Mouse (Mus musculus): ENCODE data around the gene M6pr.
A peak's percentile ranks its signal among the peaks of the same experiment; 100 is the strongest.

The M6pr gene

DNA sequence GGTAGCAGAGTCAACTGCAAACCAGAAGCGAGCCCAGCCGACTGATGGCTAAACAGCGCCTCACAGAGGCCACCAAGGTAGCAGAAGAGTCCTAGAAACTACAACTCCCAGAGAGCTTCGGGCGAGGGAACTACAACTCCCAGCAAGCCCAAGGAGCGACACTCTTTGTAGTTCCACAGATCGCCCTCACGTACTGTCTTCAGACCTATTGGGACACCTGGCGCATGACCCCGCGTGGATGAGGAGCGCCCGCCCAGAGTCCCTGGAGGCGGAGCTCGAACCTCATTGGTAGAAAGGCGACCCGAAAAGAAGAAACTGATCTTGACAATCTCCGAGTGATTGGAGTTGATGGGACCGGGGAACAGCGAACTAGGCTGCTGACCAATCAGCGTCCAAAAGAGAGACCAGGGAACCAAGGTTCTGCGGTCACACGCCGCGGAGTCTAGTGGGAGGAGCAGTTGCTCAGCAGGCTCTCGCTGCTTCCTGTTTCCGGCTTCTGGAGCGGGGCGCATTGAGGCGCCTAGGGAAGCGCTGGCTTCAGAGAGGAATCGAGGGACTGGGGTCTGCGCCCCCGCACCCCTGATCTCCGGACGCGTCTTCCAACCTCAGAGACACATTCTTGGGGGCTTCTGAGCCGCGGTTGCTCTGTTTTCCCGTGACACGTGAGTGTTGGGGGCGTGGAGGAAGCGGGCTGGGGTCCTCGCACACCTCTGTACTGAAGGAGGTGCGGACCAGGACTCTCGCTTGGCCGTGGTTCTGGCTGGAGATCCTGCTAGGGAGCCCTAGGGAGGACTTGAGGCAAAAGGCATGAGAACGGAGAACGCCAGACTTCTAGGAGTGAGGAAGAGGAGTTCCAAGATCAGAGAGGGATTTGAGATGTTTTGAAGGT, at the start of gene M6pr:
TSS of gene M6pr (plus strand) at position 216 of the 889 bp plus-strand sequence.
- DNase-seq (ENCODE audit: low spot score in 2 of 2): peak; percentile 99

DNA sequence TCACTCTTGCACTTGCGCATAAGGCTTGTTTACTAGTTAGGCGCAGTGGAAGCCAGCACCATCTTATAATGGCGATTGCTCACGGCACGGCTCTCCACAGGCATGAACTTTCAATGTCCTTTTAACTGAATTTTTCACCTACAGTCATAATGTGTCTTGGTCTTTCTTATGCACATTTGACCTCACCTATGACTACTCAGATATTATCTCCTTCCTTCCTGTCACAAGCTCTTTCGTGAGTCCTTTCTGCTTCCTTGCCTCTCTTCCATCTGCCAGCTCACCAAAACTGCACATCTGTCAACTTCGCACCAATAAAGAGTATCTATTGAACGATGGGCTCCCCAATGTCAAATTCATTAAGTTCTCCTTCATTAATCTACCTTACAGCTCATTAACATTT, 46.0 kb upstream of the M6pr start:
- DNase-seq (ENCODE audit: low spot score in 2 of 2): no peak

DNA sequence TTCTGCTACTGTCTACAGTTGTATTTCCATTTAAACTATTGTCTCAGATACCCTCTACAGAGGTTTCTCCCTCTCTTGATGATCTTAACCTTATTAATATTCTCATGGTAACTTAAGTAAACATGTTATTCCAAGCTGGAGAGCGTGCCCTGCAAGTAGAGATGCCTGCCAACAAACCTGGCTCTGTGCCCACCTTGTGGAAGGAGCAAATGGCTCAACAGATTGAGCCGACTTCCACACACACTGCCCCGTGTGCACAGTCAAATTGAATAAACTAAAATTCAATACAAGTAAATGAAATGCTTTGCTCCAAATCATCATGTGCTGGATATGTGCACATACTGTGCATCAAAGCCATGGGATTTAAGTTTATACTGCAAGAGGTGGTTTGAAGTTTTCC, 40.0 kb upstream of the M6pr start:
- DNase-seq (ENCODE audit: low spot score in 2 of 2): peak in 1 of 2 experiments; percentile 14

DNA sequence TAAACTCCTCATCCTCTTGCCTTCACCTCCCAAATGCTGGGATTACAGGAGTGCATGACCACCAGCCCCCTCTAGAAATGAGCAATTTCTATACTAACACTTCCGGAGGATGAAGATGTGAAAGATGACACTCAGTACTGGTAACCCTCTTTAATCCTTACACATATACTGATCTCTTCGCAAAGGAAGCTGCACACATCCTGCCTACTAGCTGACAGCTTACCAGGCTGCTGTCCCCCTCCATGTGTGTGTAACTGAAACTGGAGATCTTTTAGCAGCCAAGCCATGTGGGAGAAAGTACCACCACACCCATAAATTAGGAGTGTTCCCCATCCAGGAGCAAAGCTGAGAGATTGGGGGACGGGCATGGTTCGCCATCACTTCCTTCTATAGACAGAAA, 39.4 kb upstream of the M6pr start:
- DNase-seq (ENCODE audit: low spot score in 2 of 2): no peak

DNA sequence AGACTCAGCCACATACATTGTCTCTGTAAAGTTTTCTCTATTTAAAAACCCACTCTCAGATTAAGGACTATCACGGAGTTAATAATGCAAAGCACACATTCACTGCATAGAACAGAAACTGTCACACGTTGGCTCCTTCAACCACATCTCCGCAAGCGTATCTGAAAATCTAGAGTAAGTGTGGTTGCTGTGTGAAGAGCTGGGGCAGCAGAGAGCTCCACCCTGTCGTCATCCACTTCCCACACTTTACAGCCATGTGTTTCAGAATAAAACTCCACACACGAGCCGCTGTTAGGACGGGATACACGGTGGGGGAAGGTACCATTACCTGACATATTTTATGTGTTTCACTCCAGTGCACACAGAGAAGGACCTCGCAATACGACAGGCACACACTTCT, 38.4 kb upstream of the M6pr start:
- no peak for DNase-seq (ENCODE audit: low spot score in 2 of 2)

DNA sequence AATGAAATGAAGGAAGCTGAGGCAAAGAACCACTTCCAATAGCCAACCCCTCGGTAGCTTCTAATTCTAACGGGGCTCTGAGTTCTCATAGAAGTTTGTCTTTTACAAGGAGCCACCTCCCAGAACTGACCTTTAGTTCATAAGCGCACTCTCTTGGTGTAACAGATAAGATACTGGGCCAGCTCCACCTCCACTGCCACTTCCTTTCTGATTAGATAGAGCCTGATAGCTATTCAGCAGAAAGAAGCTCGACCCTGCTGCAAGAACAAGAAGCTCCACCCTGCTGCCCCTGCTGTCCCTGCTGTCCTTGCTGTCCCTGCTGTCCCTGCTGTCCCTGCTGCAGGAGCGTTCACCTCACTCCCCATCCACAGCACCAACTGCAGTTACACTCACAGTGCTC, 34.0 kb upstream of the M6pr start:
- DNase-seq (ENCODE audit: low spot score in 2 of 2): no peak

DNA sequence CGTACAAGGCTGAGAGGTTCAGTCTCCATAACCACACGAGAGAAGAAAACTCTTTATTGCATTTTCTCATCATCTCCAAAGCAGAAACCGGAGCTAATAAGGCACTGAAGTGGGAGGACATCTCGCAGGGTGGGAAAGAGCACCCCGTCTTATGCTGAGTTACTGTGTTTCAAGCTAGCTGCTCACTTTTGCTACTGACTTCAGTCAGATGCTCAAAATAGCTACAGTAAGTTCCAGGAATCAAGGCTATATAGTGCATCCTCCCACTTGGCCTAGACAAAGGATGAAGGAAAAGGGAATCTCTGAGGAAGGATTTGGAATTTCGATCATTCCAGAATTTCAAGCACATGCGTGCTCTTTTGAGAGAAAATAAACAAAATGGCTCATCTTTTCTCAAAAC, 32.0 kb upstream of the M6pr start:
- DNase-seq (ENCODE audit: low spot score in 2 of 2): no peak

DNA sequence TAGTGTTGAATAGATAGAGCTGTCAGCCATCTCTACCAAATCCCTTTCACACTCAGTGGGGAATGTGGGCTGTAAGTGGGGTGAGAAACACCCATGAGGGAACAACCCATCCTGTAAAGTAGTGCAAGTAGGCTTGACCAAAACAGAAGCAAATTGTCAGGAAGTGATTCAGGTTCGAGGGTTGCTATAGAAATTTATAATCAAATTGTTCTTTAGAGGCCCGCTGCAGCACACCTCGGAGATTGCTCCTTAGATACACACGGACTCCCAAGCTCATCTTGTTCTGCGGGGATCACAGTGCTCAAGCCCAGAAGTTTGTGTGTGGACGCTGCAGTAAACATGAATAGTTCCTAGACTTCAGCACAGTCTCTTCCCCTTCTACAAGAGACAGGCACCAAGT, 25.7 kb upstream of the M6pr start, which contains the start of gene Klrg1:
TSS of gene Klrg1 (minus strand) at position 101 of the 400 bp plus-strand sequence.
- DNase-seq (ENCODE audit: low spot score in 2 of 2): no peak

DNA sequence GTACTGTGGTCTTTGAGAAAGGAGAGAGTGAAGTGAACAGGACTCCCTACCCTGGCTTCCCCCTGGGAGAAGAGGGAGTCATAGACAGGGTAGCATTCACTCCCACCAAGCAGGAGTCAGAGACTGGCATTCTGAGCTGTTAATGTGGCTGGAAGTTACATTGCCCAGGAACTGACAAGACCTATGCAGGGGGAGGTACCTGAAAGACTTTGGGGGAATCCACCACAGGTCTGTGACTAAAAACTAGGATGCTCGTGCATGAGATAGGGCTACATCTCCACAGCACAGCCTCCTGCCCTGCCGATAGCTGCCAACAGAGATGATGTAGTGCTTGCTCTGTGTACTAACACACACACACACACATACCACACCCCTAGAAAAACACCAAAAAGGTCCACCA, 25.1 kb upstream of the M6pr start:
- DNase-seq (ENCODE audit: low spot score in 2 of 2): no peak

DNA sequence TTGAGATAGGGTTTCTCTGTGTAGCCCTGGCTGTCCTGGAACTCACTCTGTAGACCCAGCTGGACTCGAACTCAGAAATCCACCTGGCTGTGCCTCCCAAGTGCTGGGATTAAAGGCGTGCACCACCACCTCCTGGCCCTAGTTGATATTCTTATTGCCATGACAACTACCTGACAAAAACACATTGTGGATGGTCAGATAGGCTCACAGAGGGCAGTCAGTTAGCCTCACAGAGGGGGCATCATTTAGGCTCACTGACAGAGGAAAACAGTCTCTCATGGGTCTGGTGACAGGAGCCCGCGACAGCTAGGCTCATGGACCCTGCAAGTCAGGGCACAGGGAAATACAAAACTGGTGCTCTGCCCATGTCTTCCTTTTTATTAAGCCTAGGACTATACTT, 24.2 kb upstream of the M6pr start:
- no peak for DNase-seq (ENCODE audit: low spot score in 2 of 2)

DNA sequence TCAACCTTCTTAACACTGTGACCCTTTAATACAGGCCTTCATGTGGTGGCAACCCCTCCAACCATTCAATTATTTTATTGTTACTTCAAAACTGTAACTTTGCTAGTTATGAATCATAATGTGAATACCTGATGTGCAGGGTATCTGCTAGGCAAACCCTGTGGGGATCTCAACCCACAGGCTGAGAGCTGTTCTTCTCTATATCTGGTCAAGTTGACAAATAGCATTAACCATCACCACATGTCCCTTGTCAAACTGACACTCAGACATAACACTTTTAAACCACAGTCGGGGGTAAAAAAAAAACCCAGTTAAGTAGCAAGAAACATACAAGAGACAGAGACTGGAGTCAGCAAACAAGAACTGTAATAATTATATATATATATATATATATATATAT, 23.7 kb upstream of the M6pr start:
- DNase-seq (ENCODE audit: low spot score in 2 of 2): no peak

DNA sequence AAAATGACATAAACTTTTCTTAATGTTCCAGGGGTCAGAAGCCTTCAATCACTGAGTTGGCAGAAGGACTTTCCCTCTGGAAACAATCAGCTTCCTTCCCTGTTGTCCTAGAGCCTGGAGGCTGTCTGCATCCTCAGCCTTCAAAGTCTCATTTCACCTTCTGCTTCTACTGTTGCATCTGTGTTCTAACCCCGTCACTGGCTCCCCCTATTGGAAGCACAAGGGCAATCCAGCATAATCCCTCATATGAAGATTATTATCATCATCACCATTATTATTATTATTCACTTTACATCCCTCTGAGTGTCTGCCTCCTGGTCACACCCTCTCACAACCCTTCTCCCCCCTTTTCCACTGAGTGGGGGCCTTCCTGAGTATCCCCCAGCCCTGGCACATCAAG, 20.3 kb upstream of the M6pr start:
- DNase-seq (ENCODE audit: low spot score in 2 of 2): no peak

DNA sequence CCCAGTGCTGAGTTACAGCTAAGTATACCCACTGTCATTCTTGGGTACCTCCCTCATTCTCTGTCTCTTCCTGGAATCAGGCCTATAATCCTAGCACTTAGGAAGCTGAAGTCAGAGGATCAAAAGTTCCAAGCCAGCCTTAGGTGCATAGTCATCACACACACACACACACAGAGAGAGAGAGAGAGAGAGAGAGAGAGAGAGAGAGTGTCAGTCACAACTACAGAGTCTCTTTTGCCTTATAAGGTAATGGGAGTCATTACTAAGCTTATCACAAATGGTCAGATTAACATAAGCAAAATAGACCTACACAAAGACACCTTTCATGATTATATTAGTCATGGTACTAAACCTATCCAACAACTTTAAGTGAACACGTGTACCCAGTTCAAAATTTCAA, 19.2 kb upstream of the M6pr start:
- no peak for DNase-seq (ENCODE audit: low spot score in 2 of 2)

DNA sequence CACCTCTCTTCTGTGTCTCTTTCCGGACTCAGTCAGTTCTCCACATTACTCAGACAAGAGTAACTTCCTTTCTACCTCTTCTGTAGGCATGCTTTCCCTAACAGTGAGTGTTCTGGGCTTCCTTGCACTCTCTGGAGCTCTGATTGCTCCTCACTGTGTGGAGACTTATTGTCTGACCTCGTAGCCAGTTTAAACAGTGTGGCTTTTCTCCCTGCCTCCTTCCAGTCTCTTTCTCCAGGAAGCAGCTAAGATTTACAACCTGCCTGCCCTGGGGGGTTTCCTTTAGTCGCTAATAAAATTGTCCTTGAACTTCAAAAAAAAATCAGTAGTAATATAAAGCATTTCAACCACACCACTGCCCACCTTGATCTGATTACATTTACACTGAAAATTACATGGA, 18.3 kb upstream of the M6pr start:
- DNase-seq (ENCODE audit: low spot score in 2 of 2): no peak

DNA sequence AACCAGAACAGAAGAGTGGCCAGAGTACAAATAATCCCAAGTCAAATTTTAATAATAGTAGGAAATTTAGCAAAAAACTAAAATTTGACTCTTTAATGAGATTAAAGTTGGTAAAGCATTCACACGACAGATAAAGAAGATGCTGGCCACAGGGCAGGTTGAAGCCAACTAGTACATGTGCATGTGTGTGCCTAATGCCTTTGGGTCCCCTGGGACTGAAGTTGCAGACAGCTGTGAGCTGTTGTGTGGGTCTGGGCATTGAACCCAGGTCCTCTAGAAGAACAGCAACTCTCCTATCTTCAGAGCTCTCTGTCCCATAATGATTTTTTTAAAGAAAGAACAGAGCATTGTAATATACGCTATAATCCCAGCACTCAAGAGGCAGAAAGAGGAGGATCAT, 17.3 kb upstream of the M6pr start:
- no peak for DNase-seq (ENCODE audit: low spot score in 2 of 2)

DNA sequence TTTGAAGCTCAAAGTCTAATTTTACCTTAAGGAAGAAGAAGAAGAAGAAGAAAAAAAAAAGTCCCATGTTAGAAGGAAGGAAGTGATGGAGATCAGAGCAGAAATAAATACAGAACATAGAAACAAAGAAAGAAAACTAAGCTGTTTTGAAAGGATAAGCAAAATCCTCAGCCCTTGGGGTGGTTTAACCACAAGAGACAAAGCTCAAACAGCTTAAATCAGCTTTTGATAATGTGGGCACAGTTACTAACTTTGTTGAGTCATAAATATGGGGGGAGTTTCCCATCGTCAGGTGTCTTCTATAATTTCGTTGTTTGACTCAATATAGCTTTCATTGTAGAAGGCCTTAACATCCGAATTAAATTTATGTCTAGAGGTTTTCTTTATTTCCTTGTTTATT, 16.8 kb upstream of the M6pr start:
- no peak for DNase-seq (ENCODE audit: low spot score in 2 of 2)

DNA sequence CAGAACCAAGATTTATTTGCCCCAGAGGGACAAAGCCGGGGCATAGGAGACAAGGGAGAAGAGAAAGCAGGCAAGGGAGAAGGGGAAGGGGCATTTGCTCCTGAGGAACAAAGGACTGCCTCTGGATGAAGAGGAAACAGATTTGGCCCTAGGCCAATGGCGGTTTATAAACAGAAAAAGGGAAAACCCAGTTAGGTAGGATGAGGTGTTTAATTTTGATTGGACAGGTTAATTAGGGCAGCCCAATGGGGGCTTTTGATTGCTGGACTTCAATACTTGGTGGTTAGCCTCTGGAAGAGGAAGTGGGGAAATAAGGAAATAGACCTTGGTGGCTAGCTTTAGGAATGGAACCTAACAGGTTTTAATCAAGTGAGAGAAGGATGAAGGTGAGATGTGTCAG, 16.3 kb upstream of the M6pr start:
- no peak for DNase-seq (ENCODE audit: low spot score in 2 of 2)

DNA sequence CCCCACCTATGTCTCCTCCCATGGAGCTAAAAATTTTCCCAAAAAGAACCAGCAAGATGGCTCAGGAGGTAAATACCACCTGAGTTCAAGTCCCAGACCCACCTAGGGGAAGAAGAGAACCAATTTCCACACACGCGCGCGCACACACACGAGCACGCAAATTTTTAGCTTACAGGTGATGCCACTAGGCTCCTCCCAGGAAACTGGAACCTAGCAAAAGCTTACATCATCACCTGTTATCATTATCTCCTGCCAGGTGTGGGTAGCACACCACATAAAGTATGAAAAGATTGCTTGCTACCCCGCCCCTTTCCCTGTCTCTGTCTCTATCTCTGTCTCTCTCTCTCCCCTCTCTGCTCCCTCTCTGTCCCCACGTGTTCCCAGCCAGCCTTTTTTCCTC, 15.4 kb upstream of the M6pr start:
- DNase-seq (ENCODE audit: low spot score in 2 of 2): no peak

DNA sequence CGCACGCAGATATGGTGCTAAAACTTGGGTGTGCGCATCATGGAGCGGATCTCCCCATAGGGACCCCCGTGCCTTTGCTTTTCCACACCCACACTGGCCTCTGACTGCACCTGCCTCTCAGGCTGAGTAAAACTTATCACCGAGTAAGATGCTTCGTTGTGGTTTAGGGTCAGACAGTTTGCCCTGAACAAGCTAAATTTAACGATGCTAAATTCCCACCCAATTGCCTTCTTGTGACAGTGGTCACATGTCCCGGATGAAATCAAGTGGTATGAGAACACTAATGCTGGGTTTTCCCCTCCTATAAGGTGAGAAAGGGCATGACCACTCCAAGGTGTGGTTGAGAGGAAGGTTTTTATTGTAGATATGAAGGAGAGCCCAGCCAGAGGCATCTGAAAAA, 14.7 kb upstream of the M6pr start:
- no peak for DNase-seq (ENCODE audit: low spot score in 2 of 2)

DNA sequence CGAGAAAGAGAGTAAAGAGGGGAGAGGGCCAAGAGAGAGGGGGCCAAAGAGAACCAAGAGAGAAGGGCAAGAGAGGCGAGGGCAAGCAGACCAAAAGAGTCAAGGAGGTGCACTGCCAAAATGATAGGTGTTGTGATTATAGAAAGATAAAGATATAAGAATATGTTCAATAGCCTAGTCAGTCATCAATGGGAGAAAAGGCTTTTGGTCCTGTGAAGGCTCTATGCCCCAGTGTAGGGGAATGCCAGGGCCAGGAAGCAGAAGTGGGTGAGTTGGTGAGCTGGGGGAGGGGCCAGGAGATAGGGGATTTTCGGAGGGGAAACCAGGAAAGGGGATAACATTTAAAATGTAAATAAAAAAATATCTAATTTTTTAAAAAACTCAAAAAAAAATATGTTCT, 14.2 kb upstream of the M6pr start:
- no peak for DNase-seq (ENCODE audit: low spot score in 2 of 2)

DNA sequence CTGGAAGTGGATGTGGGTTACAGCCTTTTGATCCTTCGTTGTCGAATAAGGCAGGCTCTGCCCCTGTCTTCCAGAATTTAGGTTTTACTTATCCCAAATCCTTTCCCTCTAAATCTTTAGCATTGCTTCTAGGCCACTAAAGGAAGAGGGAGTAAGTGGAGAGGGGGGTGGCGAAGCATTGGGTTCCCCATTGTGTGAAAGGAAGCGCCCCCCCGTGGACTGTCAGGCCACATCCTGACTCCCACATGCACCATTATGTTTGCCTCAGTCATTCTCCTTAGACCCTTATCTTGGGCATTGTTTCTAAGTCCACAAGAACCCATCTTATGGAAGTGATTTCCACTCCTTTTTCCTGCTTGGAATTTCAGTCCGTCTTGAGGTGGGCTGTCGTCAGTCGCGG, 13.3 kb upstream of the M6pr start:
- DNase-seq (ENCODE audit: low spot score in 2 of 2): no peak

DNA sequence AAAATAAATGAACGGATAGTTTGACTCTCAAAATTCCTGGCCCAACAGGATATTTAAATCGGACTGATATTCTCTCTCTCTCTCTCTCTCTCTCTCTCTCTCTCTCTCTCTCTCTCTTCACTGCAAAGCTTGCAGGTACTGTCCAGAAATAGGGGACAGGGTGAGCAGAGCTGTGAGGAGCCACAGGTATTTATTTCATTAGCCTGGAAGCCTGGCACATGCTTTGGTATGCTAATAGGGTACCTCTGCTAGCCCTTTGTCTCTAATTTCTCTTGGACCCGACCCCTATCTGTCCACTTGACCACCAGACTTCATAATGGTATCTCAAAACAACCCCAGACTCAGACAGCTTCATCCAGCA, 11.6 kb upstream of the M6pr start:
- DNase-seq (ENCODE audit: low spot score in 2 of 2): no peak

DNA sequence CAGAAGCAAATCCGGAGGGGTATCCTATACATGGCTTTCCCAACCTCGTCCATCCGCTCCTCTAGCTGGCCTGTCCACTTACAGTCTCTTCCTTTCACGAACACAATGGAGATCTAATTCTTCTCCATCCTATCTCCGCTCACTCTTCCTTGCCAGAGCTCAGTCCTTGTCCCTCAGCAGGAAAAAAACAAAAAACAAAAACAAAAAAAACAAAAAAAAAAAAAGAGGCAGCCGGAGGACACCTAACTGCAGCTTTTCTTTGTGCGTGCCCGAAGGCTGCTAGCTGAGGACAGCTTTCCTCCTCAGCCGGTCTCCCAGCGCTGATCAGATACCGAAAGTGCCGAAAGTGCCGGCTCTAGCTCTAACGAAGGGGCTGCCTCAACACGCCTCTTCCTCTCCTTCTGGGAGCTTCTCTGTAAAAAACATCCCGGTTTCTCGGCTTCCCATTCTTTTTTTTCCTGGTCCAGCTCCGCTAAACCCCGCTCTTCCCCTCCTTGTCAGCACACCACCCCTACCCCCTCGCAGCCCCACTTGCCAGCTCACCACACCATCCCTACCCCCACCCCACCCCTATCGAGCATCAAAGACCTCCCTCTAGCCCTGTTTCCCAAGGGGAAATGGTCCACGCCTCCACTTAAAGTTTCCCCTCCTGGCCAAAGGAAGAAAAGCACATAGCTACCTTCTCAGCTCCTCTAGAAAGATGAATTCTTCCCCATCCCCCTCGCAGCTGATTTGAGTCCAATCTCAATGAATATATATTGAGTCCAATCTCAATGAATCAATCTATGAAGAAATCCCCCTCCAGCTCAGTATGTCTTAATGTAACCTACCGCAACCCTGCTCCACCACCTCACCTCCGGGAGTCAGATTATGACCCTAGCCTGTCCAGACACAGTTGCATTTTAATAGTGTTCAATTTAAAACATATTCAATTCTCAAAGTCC, 11.0 kb upstream of the M6pr start:
- DNase-seq (ENCODE audit: low spot score in 2 of 2): no peak
